ENCODE assay signal across 17 mouse cellular contexts in genomic region chr12:110983083-110983482, GRCm38 (mm10).
"Had no signal": no experiment of that assay in that cellular context is flagged by ENCODE, and none has a peak within 500 bp of the region (broad histone marks: within the 10 kb centered on the region; RNA-seq: fewer than 3 reads in every experiment).

No protein-coding gene starts in this region.

- H3K27ac ChIP-seq: left cerebral cortex, adult 2 months; liver, embryonic 15.5 days; lung, embryonic 15.5 days; midbrain, embryonic 15.5 days; neural tube, embryonic 12.5 days; neural tube, embryonic 15.5 days had no signal

- H3K36me3 ChIP-seq: liver, embryonic 15.5 days; lung, embryonic 15.5 days; midbrain, embryonic 15.5 days; neural tube, embryonic 12.5 days; neural tube, embryonic 15.5 days had no signal

- H3K27me3 ChIP-seq: lung, embryonic 15.5 days; midbrain, embryonic 15.5 days; neural tube, embryonic 12.5 days; neural tube, embryonic 15.5 days had no signal

- H3K4me3 ChIP-seq: left cerebral cortex, adult 2 months; liver, embryonic 15.5 days; lung, embryonic 15.5 days; midbrain, embryonic 15.5 days; neural tube, embryonic 12.5 days; neural tube, embryonic 15.5 days had no signal

- ATAC-seq: midbrain, embryonic 15.5 days had no signal

- DNase-seq: kidney, adult 18-20 months; layer of hippocampus, postnatal 36 days; lung, adult 18-20 months; lung, postnatal 10 days; lung, postnatal 4 days; retina, postnatal 1 day; right cerebral cortex, postnatal 25 days; thymus, adult 18-20 months; thymus, postnatal 36 days had no signal

- H3K9me3 ChIP-seq: liver, embryonic 15.5 days; lung, embryonic 15.5 days; midbrain, embryonic 15.5 days; neural tube, embryonic 12.5 days; neural tube, embryonic 15.5 days had no signal

- H3K9ac ChIP-seq: liver, embryonic 15.5 days; lung, embryonic 15.5 days; midbrain, embryonic 15.5 days; neural tube, embryonic 12.5 days; neural tube, embryonic 15.5 days had no signal

- H3K4me2 ChIP-seq: liver, embryonic 11.5 days; liver, embryonic 15.5 days; lung, embryonic 15.5 days; midbrain, embryonic 11.5 days; midbrain, embryonic 15.5 days; neural tube, embryonic 12.5 days; neural tube, embryonic 15.5 days had no signal
